Mouse (Mus musculus) testis, adult 2 months (tissue): ENCODE measurements around the gene Lsm3.

Source experiments
- CTCF ChIP-seq: fragments of 200-500 bp; IDR thresholded peaks from 2 replicates; pipeline ENCODE4 v1.5.1; 2012; ENCODE audit warnings: low read depth, mild to moderate bottlenecking, inconsistent platforms, low read length, moderate library complexity; ENCODE audit not compliant: control insufficient read depth, insufficient read depth, insufficient replicate concordance
- POLR2A ChIP-seq: fragments of 200-500 bp; IDR thresholded peaks from 2 replicates; pipeline ENCODE4 v1.6.1; 2012; ENCODE audit warnings: low read depth, mild to moderate bottlenecking, inconsistent platforms, low read length, moderate library complexity; ENCODE audit not compliant: control insufficient read depth

- TF ChIP-seq POLR2A: no peak
- TF ChIP-seq CTCF: no peak
Measured at GRCm38 (mm10) chr6:91503302-91503701, 12.4 kb upstream of the Lsm3 start.
